8 mouse cellular contexts compared by ENCODE assay signal in genomic region chr5:123906976-123907630, GRCm38 (mm10). TPM values are rescaled to one million over a fixed set of nuclear protein-coding genes. Genes with fewer than 3 reads are reported as not detected.
A peak's percentile ranks its signal among the peaks of the same experiment; 100 is the strongest.
DNase-seq lines count a peak whose midpoint lies in the region; ATAC-seq and TF ChIP-seq lines count a peak whose summit lies in the region.

TSS of gene Denr (plus strand) at chr5:123907175.

- peaks cover 2% of the 10 kb centered on the region for H3K4me1 ChIP-seq in cortical plate, adult 2 months (ENCODE audit: control insufficient read depth, insufficient read depth, low read length)

- peak; percentile 100 for DNase-seq in gastrocnemius, postnatal 10 days
- peak; percentile 97 to 99 for DNase-seq in left cerebral cortex, postnatal 10 days (ENCODE audit: extremely low spot score in 1 of 2, low spot score in 2 of 2)
- DNase-seq in right cerebral cortex, postnatal 25 days = peak; percentile 99
- DNase-seq in urinary bladder, postnatal 4 days (ENCODE audit: low spot score in 2 of 2) = peak; percentile 99 to 100

- ATAC-seq in activated CD4-positive, CD25-positive, alpha-beta regulatory T cell, adult 4 months = peak; percentile 95
- ATAC-seq in inflammation-experienced regulatory T-cells, adult 6 months = peak; percentile 97
- ATAC-seq in megakaryocyte-erythroid progenitor cell, adult 5-6 weeks (replicated peaks; ENCODE audit: low FRiP score, low TSS enrichment, poor library complexity, severe bottlenecking) = peak; percentile 97

- intact Hi-C loops in left cerebral cortex, postnatal 10 days (cut with DNase I) = loop anchor here (2.0 to 5.0 kb wide), 3 partner anchors 80 to 175 kb away; partner anchors contain the start of genes Kntc1 and Rsrc2

- TF ChIP-seq CTCF in cortical plate, adult 2 months (IDR thresholded peaks at IDR 0.05; ENCODE audit: extremely low read depth, insufficient read depth, low read length) = peak; percentile 73

- TF ChIP-seq POLR2A in cortical plate, adult 2 months (IDR thresholded peaks at IDR 0.05; ENCODE audit: extremely low read depth, insufficient read depth, low read length) = peak; percentile 84

- peak within 1 kb of the TSS; percentile 74 for H3K4me3 ChIP-seq in cortical plate, adult 2 months (ENCODE audit: insufficient read depth, low read length)

- 0 out of 2 replicates have a peak within 1 kb of the TSS, but pooled peaks have one; percentile 30 for H3K27ac ChIP-seq in cortical plate, adult 2 months (ENCODE audit: insufficient read depth, low read length)

RNA-seq across cellular contexts. Expression of gene Denr, which starts in this region (rescaled TPM):
- 10 to 100 TPM; 81.2 to 84.6 TPM for polyA plus RNA-seq in activated CD4-positive, CD25-positive, alpha-beta regulatory T cell, adult 4 months (2017; shearing (Covaris generic))
- polyA plus RNA-seq in cortical plate, adult 2 months (2012; rRNA removed) = 46.1 and 54.1 TPM in 2 replicates
- total RNA-seq in gastrocnemius, postnatal 10 days (2021) = 10 to 100 TPM; 60.9 to 61.0 TPM
- polyA plus RNA-seq in inflammation-experienced regulatory T-cells, adult 6 months (2017; shearing (Covaris generic)) = 10 to 100 TPM; 60.1 to 83.1 (median 71.9) TPM
- 10 to 100 TPM; 71.2 to 76.9 TPM for total RNA-seq in left cerebral cortex, postnatal 10 days (2021)
- total RNA-seq in megakaryocyte-erythroid progenitor cell, adult 5-6 weeks (2014; fragmentation: Nextera tagmentation) = 102 and 106 TPM in 2 replicates
- 96.4 and 102 TPM in 2 replicates for total RNA-seq in megakaryocyte-erythroid progenitor cell, adult 5-6 weeks (2017)

Comparison
In these comparisons a context has a peak if more than half of its experiments do, and no peak if none do; other contexts are left out.
1. Peak in every context shown above with its lines: DNase-seq, ATAC-seq, H3K4me3 ChIP-seq and H3K27ac ChIP-seq.